Mouse (Mus musculus) layer of hippocampus, adult 18-20 months (tissue): ENCODE results near the gene Lingo1. TPM values are rescaled to one million over a fixed set of nuclear protein-coding genes. Genes with fewer than 3 reads are reported as not detected.

ENCODE experiments used
- DNase-seq, 2 experiments: peaks; one replicate each; pipeline ENCODE4 v3.0.0; 2022; ENCODE audit warnings: low spot score in 2 of 2
- total RNA-seq, 2 experiments: library from RNA; stranded (reverse); gene quantifications; 2 replicates each; pipeline ENCODE4 v1.2.3; 2021

Gene Lingo1
- total RNA-seq, 2 experiments from 2014 or later: 261 to 262 TPM

DNA sequence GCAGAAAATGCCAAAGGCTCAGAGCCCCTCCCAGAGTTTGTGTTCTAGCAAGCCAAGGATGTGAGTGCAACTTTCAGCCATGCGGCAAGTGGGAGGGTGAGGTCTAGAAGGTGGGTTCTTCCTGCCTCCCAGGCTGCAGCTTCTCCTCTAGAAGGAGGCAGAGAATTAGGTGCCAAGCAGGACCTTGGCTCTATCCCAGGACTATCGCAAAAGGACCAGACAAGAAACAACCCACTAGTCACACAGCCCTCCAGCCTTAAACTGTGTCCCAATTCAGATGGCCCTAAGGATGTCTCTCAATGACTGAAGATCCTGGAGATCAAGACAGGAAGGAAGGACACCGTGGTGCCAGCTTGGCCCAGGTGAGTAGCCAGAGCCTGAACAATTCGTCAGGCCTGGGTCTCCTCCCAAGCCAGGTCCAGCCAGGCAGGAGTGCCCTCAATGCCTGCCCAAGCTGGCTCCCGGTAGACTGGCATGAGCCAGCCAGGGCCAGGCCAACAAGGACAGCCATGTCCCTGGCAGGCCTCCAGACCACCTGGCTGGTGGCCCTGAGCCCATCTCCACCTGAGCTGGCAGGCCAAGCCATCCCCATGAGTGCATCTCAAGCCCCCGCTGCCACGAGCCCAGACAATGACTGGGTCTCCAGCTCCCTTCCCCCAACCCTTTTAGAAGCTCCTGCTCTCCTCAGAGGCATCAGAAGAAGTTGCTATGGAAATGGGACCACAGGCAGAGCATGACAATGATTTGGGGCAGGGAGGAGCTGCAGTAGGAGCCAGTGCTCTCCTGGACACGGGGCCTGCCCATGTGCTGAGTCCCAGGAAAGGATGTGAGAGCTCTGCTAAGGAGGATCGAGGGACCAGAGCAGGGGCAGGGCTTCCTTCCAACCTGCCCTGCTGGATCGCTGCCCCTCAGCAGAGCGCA is 19.1 kb downstream of the Lingo1 start:
- DNase-seq: no peak

GRCm38 (mm10) chr9:56775161-56775934 is 20.9 kb downstream of the Lingo1 start:
- no peak for DNase-seq

- peak in 1 of 2 experiments; percentile 70 for DNase-seq
These were observed 22.0 kb downstream of the Lingo1 start for GRCm38 (mm10) chr9:56774231-56774630.

GRCm38 (mm10) chr9:56773666-56774065 is 22.6 kb downstream of the Lingo1 start:
- no peak for DNase-seq

- no peak for DNase-seq
These were observed 28.6 kb downstream of the Lingo1 start for GRCm38 (mm10) chr9:56767653-56768136.

DNA sequence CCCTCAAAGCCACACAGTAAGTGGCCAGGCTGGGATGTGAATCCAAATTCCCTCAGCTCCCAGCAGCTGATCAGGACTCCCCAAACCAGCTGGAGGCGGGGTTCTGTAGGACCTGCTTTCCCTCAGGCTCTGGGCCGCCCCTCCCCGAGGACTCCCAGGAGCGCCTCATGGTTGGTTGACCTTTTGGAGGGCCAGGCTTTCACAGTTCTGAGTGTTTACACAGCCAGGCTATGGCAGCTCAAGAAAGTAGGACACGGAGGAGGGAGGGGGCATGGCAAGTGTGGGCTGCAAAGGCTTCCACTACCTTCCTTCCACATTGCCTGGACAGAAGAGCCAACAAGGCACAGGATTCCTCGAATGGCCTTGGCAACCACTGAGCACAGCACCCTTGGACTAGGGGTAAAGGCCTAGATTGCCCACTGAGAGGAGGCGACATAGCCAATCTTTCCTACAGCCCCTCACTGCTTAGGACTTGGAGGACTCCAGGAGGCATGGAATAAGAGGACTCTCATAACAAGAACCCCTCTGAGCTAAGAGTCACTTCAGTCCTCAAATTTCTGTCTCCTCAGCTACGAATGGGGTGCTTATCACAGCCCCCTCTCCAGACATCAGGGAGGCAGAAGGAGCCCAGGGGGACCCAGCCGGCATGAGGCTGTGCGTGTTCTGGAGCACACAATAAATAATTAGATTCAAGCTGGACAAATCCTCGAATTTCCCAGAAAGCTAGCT is 29.5 kb downstream of the Lingo1 start:
- no peak for DNase-seq

DNA sequence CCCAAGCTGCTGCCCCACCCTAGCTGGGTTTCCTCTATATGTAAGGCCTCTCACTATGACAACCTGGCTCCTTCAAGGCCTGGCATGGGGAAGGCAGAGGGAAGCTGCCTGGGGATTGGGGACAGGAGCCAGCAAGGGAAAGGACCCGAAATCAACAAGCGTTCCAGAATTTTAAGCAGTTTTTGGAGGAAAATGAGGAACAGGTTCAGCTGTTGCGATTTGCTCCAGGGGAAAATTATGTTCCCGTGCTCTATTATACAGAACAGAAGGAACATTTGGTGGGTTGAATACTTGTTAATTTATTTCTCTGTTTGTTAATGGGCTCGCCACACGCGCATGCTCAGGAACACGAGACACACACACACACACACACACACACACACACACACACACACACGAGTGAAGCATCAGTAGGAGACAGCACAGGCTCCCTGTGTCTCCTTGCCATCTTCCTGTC is 34.1 kb downstream of the Lingo1 start:
- DNase-seq: peak in 1 of 2 experiments; percentile 83

GRCm38 (mm10) chr9:56757791-56758190 is 38.5 kb downstream of the Lingo1 start:
- DNase-seq: no peak

DNA sequence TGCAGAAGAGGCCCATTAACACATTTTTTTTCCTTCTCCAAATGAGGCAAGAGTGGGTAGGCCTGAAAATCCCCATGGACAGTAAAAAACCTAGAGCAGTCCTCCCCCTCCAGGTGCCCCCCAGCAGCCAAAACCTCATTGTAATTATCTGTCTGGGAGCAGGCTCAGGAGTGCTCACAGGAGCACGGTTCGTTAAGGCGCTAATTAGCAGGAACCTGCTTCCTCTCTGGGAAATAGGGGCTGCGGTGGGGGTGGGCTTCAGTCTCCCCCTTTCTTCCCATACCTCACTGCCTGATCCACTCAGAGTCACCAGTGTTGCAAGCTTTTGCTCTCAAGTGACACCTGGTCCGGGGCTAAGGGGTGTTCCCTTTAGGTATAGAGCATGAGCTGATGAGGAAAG is 41.1 kb downstream of the Lingo1 start:
- no peak for DNase-seq

- DNase-seq: no peak
These were observed 42.9 kb downstream of the Lingo1 start for GRCm38 (mm10) chr9:56753386-56753785.

- no peak for DNase-seq
These were observed 48.2 kb downstream of the Lingo1 start for GRCm38 (mm10) chr9:56748056-56748455.

DNA sequence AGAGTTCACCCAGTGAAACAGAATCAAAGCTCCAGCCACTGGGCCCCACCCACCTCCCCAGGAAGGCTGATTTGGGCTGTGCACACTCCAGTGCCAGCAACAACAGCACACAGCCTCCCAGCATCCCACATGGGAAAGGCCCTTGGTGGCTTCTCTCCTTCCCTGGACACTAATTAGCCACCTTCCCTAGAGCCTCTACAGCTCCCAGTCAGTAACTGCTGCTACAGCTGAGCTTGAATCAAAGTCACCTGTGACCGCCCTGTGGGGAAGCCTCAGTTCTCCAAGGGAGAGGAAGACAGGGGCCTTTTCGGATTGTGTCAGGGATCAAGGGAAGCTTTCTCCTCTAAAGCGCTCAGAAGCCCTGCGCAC is 49.4 kb downstream of the Lingo1 start:
- DNase-seq: no peak

GRCm38 (mm10) chr9:56746195-56746925 is 49.9 kb downstream of the Lingo1 start:
- DNase-seq: no peak

DNA sequence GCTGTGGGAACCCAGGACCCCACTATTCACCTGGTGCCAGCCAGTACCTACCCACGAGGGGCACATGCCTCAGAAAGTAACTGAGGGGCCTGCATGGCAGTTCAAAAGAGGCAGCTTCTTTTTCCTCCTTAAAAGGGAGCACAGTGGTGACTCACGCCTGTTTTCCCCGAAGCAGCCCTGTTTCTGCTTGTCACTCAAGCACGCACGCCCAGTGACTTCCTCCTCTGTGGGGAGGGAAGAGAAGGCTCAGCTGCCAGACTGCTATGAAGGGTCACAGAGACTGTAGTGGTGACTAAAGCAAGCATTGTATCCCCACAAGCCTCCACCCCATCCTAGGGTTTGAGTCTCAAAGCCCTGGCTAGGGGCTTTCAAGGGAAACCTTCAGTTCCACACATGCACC is 51.9 kb downstream of the Lingo1 start:
- DNase-seq: no peak

DNA sequence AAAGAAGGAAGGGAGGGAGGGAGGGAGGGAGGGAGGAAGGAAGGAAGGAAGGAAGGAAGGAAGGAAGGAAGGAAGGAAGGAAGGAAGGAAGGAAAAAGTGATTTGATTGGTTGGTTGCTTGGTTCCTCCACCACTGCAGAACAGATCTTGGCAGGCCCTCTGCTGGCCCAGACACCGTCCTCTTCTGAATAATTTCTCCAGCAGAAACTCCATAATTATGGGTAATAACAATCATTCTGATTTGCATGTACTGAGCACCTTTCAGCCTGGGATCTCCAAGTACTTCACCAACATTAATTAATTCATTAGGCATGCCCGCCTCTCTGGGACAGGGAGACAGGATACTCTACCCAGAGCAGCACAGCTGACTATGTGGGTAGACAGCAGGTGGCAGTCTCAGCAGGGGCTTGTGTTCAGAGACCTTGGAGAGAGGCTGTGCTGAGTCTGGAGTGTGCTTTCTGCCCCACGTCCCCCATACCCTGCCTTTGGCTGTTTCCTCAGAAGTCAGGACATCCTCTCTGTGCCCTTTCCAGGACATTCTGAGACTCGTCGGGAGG is 57.0 kb downstream of the Lingo1 start:
- peak; percentile 50 to 58 for DNase-seq

DNA sequence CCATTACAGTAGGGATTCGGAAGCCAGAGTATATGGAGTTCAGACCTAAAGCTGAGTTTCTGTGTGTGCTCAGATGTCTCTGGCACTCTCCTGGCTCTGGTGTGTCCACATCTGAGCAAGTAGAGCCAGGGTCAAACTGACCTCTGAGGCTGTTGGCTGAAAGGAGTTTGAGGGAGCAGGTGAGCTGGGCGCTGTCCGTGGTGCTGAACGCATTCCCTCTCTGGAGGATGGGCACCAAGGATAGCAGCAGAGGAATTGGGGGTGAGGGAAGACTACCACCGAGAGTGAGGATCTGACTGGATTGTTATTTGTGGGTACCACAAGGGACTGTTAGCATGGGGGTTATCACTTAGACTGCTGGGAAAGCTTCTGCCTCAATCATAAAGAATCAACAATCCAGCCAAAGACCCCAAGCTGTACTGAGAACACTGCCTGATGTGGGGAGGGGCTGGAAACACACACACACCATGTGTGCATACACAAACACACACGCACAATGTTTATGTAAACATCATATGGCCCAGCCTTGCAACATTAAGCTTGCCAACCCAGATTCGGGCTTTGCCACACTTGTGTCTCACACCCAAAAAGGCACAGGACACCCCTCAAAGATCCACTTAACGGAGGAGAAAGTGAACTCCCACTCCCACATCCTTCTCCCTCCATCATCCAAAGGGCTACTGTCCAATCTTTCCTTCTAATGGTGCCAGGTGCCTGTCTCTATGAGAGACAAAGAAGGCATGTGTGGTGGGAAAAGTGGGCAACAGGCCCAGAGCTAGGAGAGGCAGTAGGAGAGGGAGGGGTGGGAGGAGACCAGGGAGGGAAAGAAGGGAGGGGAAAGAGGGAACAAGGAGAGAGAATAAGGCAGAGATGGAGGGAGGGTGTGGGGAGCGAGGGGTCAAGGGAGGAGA is 57.8 kb downstream of the Lingo1 start:
- DNase-seq: peak in 1 of 2 experiments; percentile 61

- DNase-seq: no peak
These were observed 61.9 kb downstream of the Lingo1 start for GRCm38 (mm10) chr9:56734398-56734797.

DNA sequence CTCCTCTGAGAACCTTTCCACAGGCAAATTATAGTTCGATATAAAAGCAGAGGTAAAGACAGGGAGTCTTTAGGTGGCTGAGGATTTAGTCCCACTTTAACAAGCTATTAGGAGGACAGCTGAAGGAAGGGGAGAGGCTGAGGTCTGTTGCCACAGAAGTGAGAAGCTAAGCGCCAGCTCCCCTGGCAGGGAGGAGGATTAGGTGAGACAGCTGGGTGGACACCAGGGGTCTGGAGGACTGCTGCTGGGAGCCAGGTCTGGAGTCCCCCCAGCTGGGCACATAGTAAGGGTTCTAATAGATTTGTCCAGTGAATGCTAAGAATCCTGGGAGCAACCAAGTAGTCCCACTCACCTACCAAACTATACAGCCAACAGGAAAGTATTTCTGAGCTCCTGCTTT is 65.3 kb downstream of the Lingo1 start:
- DNase-seq: no peak

GRCm38 (mm10) chr9:56729145-56729544 is 67.1 kb downstream of the Lingo1 start:
- no peak for DNase-seq
